8 mouse cellular contexts compared by ENCODE assay signal in genomic region chr7:27490227-27490542, GRCm38 (mm10). TPM values are rescaled to one million over a fixed set of nuclear protein-coding genes. Genes with fewer than 3 reads are reported as not detected.
DNase-seq lines count a peak whose midpoint lies in the region; ATAC-seq and TF ChIP-seq lines count a peak whose summit lies in the region.

No protein-coding gene starts in this region.

- DNase-seq in heart, adult 9 months (ENCODE audit: low spot score in 2 of 2): no peak
- DNase-seq in G1E (ENCODE audit: low spot score): no peak
- no peak for DNase-seq in forebrain, postnatal 0 days
- no peak for DNase-seq in liver, postnatal 0 days
- DNase-seq in layer of hippocampus, adult 9-11 months: no peak
- no peak for DNase-seq in spleen, postnatal 10 days (ENCODE audit: low spot score in 2 of 2)
- DNase-seq in left cerebral cortex, adult 8-10 months (ENCODE audit: low spot score in 2 of 2): no peak

- H3K27me3 ChIP-seq in heart, embryonic 15.5 days: no peaks in the 10 kb centered on the region
- H3K27me3 ChIP-seq in G1E (ENCODE audit: insufficient read depth, low read length): no peaks in the 10 kb centered on the region
- H3K27me3 ChIP-seq in forebrain, postnatal 0 days (ENCODE audit: insufficient read depth, low read length): no peaks in the 10 kb centered on the region
- no peaks in the 10 kb centered on the region for H3K27me3 ChIP-seq in liver, postnatal 0 days (ENCODE audit: insufficient read depth, low read length)

- 0 out of 2 replicates have a peak, but pooled peaks have one; percentile 2 for TF ChIP-seq EP300 in liver, postnatal 0 days (IDR thresholded peaks at IDR 0.05; ENCODE audit: low read depth)

- H3K4me1 ChIP-seq in heart, embryonic 15.5 days (replicated peaks): peaks cover 49% of the 10 kb centered on the region
- peaks cover 71% of the 10 kb centered on the region for H3K4me1 ChIP-seq in G1E (ENCODE audit: insufficient read depth, low read depth, low read length)
- peaks cover 5% of the 10 kb centered on the region; the same call in 1 of the 2 replicates for H3K4me1 ChIP-seq in forebrain, postnatal 0 days (ENCODE audit: insufficient read depth)
- peaks cover 47% of the 10 kb centered on the region for H3K4me1 ChIP-seq in liver, postnatal 0 days (ENCODE audit: insufficient read depth)

- TF ChIP-seq CTCF in G1E (IDR thresholded peaks at IDR 0.05; ENCODE audit: low read depth, low read length): no peak
- TF ChIP-seq CTCF in forebrain, postnatal 0 days (IDR thresholded peaks at IDR 0.05; ENCODE audit: low read depth): no peak
- TF ChIP-seq CTCF in liver, postnatal 0 days (IDR thresholded peaks at IDR 0.05; ENCODE audit: low read depth): no peak

- peak overlapping the region; percentile 56 for H3K9ac ChIP-seq in heart, embryonic 15.5 days
- peak overlapping the region; percentile 37 for H3K9ac ChIP-seq in forebrain, postnatal 0 days
- peak overlapping the region; percentile 63 for H3K9ac ChIP-seq in liver, postnatal 0 days (replicated peaks)

- H3K36me3 ChIP-seq in heart, embryonic 15.5 days: peaks cover 9% of the 10 kb centered on the region
- peaks cover 33% of the 10 kb centered on the region for H3K36me3 ChIP-seq in G1E (replicated peaks)
- H3K36me3 ChIP-seq in forebrain, postnatal 0 days (ENCODE audit: insufficient read depth): no peaks in the 10 kb centered on the region
- peaks cover 12% of the 10 kb centered on the region for H3K36me3 ChIP-seq in liver, postnatal 0 days (replicated peaks; ENCODE audit: insufficient read depth, low read length)

- H3K9me3 ChIP-seq in heart, embryonic 15.5 days (replicated peaks): no peaks in the 10 kb centered on the region
- no peaks in the 10 kb centered on the region for H3K9me3 ChIP-seq in G1E (replicated peaks)
- H3K9me3 ChIP-seq in forebrain, postnatal 0 days (ENCODE audit: low read length): no peaks in the 10 kb centered on the region
- no peaks in the 10 kb centered on the region for H3K9me3 ChIP-seq in liver, postnatal 0 days (ENCODE audit: low read length)

- peak overlapping the region; percentile 62 for H3K4me2 ChIP-seq in heart, embryonic 15.5 days
- H3K4me2 ChIP-seq in forebrain, postnatal 0 days (ENCODE audit: low read depth): peak overlapping the region; percentile 48
- peak overlapping the region; percentile 79 for H3K4me2 ChIP-seq in liver, postnatal 0 days (ENCODE audit: low read depth, low read length)

- no peak for ATAC-seq in heart, embryonic 15.5 days (replicated peaks; ENCODE audit: insufficient number of reproducible peaks, insufficient read depth, low FRiP score, low read depth)
- no peak for ATAC-seq in G1E (ENCODE audit: extremely low read depth, insufficient number of reproducible peaks, low FRiP score, poor library complexity, severe bottlenecking)
- ATAC-seq in forebrain, postnatal 0 days: no peak
- no peak for ATAC-seq in liver, postnatal 0 days

- H3K4me3 ChIP-seq in heart, embryonic 15.5 days: peak overlapping the region; percentile 41
- peak overlapping the region; percentile 71 for H3K4me3 ChIP-seq in G1E (ENCODE audit: low read depth, low read length)
- peak overlapping the region; percentile 31 for H3K4me3 ChIP-seq in forebrain, postnatal 0 days (ENCODE audit: low read depth, low read length)
- H3K4me3 ChIP-seq in liver, postnatal 0 days (ENCODE audit: low read depth, low read length): peak overlapping the region; percentile 48

- WGBS in heart, embryonic 15.5 days: 18% methylated on average over 4 of the region's 4 CpGs
- WGBS in forebrain, postnatal 0 days: 42% methylated on average over 4 of the region's 4 CpGs
- WGBS in liver, postnatal 0 days (ENCODE audit: insufficient replicate concordance): 35% methylated on average over 4 of the region's 4 CpGs

- peak overlapping the region; percentile 97 for H3K27ac ChIP-seq in heart, embryonic 15.5 days
- 0 out of 2 replicates have a peak overlapping the region, but pooled peaks have one; percentile 40 for H3K27ac ChIP-seq in forebrain, postnatal 0 days (ENCODE audit: low read depth, low read length)
- H3K27ac ChIP-seq in liver, postnatal 0 days (ENCODE audit: low read depth): peak overlapping the region; percentile 79

RNA-seq across cellular contexts. Expression of gene Sertad1, which starts 3.5 kb away (rescaled TPM):
- polyA plus RNA-seq in heart, embryonic 15.5 days (2015; fragmentation: Nextera tagmentation; extraction: Ambion mirVana): 34.9 and 37.2 TPM in 2 replicates
- 18.5 and 18.6 TPM in 2 replicates for total RNA-seq in G1E (2014; fragmentation: Nextera tagmentation)
- total RNA-seq in G1E (2017): 62.3 and 63.1 TPM in 2 replicates
- polyA plus RNA-seq in G1E (2012): 56.9 and 75.3 TPM in 2 replicates
- 5.2 and 6.3 TPM in 2 replicates for total RNA-seq in forebrain, postnatal 0 days (2014; rRNA removed)
- polyA plus RNA-seq in forebrain, postnatal 0 days (2015; fragmentation: Nextera tagmentation; extraction: Ambion mirVana): 6.3 and 7.4 TPM in 2 replicates
- polyA plus RNA-seq in liver, postnatal 0 days (2015; fragmentation: Nextera tagmentation; extraction: Ambion mirVana): 18.3 and 18.5 TPM in 2 replicates
- 10 to 100 TPM; 13.8 to 17.5 (median 14.1) TPM for total RNA-seq in left cerebral cortex, adult 8-10 months (2022)

RNA-seq across cellular contexts. Expression of gene Prx, which starts 8.9 kb away (rescaled TPM):
- 1.7 and 3.0 TPM in 2 replicates for polyA plus RNA-seq in heart, embryonic 15.5 days (2015; fragmentation: Nextera tagmentation; extraction: Ambion mirVana)
- 1.5 and 1.7 TPM in 2 replicates for total RNA-seq in G1E (2014; fragmentation: Nextera tagmentation)
- 0.93 and 1.3 TPM in 2 replicates for total RNA-seq in G1E (2017)
- polyA plus RNA-seq in G1E (2012): 2.3 and 2.7 TPM in 2 replicates
- 1.9 and 2.4 TPM in 2 replicates for total RNA-seq in forebrain, postnatal 0 days (2014; rRNA removed)
- 1.1 and 1.4 TPM in 2 replicates for polyA plus RNA-seq in forebrain, postnatal 0 days (2015; fragmentation: Nextera tagmentation; extraction: Ambion mirVana)
- polyA plus RNA-seq in liver, postnatal 0 days (2015; fragmentation: Nextera tagmentation; extraction: Ambion mirVana): 0.25 and 0.28 TPM in 2 replicates
- total RNA-seq in left cerebral cortex, adult 8-10 months (2022): under 1 TPM; 0.48 to 0.53 (median 0.52) TPM

RNA-seq across cellular contexts. Expression of gene Sertad3, which starts 16.6 kb away (rescaled TPM):
- polyA plus RNA-seq in heart, embryonic 15.5 days (2015; fragmentation: Nextera tagmentation; extraction: Ambion mirVana): 19.0 and 21.9 TPM in 2 replicates
- total RNA-seq in G1E (2014; fragmentation: Nextera tagmentation) (5.2 and 9.0 TPM in 2 replicates), G1E (2017) (15.8 and 18.1 TPM in 2 replicates)
- 24.0 and 27.0 TPM in 2 replicates for polyA plus RNA-seq in G1E (2012)
- 1.8 and 5.5 TPM in 2 replicates for total RNA-seq in forebrain, postnatal 0 days (2014; rRNA removed)
- 4.3 and 4.9 TPM in 2 replicates for polyA plus RNA-seq in forebrain, postnatal 0 days (2015; fragmentation: Nextera tagmentation; extraction: Ambion mirVana)
- polyA plus RNA-seq in liver, postnatal 0 days (2015; fragmentation: Nextera tagmentation; extraction: Ambion mirVana): 16.2 and 17.0 TPM in 2 replicates
- 1 to 10 TPM; 2.4 to 4.5 (median 3.4) TPM for total RNA-seq in left cerebral cortex, adult 8-10 months (2022)

RNA-seq across cellular contexts. Expression of gene Hipk4, which starts 32.9 kb away (rescaled TPM):
- 0.29 TPM in 2 replicates for polyA plus RNA-seq in heart, embryonic 15.5 days (2015; fragmentation: Nextera tagmentation; extraction: Ambion mirVana)
- 0.38 TPM in 1 of 2 replicates, not detected in the other for total RNA-seq in G1E (2014; fragmentation: Nextera tagmentation)
- total RNA-seq in G1E (2017): 0.11 and 0.12 TPM in 2 replicates
- polyA plus RNA-seq in G1E (2012): 0.09 and 0.11 TPM in 2 replicates
- 0.38 and 0.95 TPM in 2 replicates for total RNA-seq in forebrain, postnatal 0 days (2014; rRNA removed)
- 0.27 and 0.49 TPM in 2 replicates for polyA plus RNA-seq in forebrain, postnatal 0 days (2015; fragmentation: Nextera tagmentation; extraction: Ambion mirVana)
- 0.04 TPM in 1 of 2 replicates, not detected in the other for polyA plus RNA-seq in liver, postnatal 0 days (2015; fragmentation: Nextera tagmentation; extraction: Ambion mirVana)
- total RNA-seq in left cerebral cortex, adult 8-10 months (2022): under 1 TPM in 3 of 4 experiments, not detected in 1; 0.12 to 0.20 (median 0.14) TPM

RNA-seq across cellular contexts. Expression of gene Blvrb, which starts 42.4 kb away (rescaled TPM):
- 51.4 and 67.5 TPM in 2 replicates for polyA plus RNA-seq in heart, embryonic 15.5 days (2015; fragmentation: Nextera tagmentation; extraction: Ambion mirVana)
- total RNA-seq in G1E (2014; fragmentation: Nextera tagmentation): 438 and 479 TPM in 2 replicates
- 212 and 254 TPM in 2 replicates for total RNA-seq in G1E (2017)
- 394 and 460 TPM in 2 replicates for polyA plus RNA-seq in G1E (2012)
- 11.6 and 14.3 TPM in 2 replicates for total RNA-seq in forebrain, postnatal 0 days (2014; rRNA removed)
- polyA plus RNA-seq in forebrain, postnatal 0 days (2015; fragmentation: Nextera tagmentation; extraction: Ambion mirVana): 16.3 and 18.9 TPM in 2 replicates
- 372 and 407 TPM in 2 replicates for polyA plus RNA-seq in liver, postnatal 0 days (2015; fragmentation: Nextera tagmentation; extraction: Ambion mirVana)
- 10 to 100 TPM; 17.3 to 23.4 (median 20.2) TPM for total RNA-seq in left cerebral cortex, adult 8-10 months (2022)

Comparison
In these comparisons a context has a peak if more than half of its experiments do, and no peak if none do; other contexts are left out.
1. H3K27ac ChIP-seq: peak in every context shown above with its lines; median percentile 97 in heart, embryonic 15.5 days; 79 in liver, postnatal 0 days; 40 in forebrain, postnatal 0 days.